Mouse (Mus musculus): ENCODE data around the gene Gna13.

Gna13 gene

GRCm38 (mm10) chr11:109377477-109377876 lies 14.8 kb downstream of the Gna13 start:
- no peak for DNase-seq

DNA sequence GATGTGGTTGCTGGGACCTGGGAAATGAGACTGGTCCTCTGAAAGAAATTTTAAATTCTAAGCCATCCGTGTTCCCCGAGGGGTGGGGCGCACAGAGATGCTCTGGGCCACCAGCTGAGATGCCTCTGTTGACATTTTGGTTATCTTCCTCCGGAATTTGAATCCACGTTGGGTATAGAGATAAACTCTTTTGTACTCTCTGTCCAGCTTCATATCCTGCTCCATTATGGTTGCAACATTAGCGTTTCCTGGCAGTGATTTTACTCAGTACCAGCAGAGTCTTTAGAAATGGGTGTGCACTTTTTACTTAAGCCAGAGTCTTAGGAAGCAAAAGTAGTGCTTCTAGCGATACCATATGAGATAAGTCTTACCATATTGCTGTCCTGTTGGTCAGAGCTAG lies 15.4 kb downstream of the Gna13 start:
- no peak for DNase-seq

GRCm38 (mm10) chr11:109380662-109381061 lies 18.0 kb downstream of the Gna13 start:
- no peak for DNase-seq

- no peak for DNase-seq
Measured at GRCm38 (mm10) chr11:109385296-109385695, 22.7 kb downstream of the Gna13 start.

- no peak for DNase-seq
Measured at GRCm38 (mm10) chr11:109389046-109389445, 26.4 kb downstream of the Gna13 start.

- no peak for DNase-seq
Measured at GRCm38 (mm10) chr11:109391200-109391599, 28.6 kb downstream of the Gna13 start.

DNA sequence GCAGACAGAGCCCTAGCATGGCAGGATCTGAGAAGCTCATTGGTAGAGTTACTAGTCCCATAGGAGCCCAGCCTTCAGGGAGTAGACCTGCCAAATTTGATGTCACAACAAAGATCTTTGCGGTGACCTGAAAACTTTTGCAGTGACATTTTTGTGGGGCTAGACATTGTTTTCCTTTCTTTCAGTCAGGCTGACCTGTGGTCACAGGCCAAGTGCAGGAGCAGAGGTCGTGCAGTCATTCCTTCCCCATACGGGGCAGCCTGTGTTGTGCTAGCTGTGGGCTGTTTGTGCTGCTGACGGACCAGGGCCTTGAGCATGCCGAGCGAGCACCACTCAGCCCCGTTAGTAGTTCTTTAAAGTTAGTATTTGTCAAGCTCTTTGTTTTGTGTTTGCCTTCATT lies 29.1 kb downstream of the Gna13 start:
- DNase-seq = no peak

DNA sequence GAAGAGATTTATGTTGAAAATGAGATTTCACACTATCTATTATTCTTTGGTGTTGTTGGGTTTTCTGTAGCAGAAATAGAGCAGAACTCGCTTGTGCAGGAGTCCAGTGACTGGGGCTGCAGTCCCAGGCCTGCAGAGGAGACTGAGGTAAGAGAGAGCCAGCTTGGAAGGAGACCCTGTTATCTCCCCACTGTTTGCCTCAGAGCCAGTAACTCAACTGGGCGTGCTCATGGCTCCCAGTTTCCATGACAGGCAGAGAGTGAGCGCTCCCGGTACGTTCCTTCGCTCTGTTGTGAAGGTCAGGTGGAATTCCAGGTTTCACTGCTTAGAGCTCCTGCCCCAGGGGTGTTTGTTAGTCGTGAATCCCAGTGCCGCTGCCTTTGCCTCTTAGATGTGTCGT lies 30.0 kb downstream of the Gna13 start:
- DNase-seq = no peak

DNA sequence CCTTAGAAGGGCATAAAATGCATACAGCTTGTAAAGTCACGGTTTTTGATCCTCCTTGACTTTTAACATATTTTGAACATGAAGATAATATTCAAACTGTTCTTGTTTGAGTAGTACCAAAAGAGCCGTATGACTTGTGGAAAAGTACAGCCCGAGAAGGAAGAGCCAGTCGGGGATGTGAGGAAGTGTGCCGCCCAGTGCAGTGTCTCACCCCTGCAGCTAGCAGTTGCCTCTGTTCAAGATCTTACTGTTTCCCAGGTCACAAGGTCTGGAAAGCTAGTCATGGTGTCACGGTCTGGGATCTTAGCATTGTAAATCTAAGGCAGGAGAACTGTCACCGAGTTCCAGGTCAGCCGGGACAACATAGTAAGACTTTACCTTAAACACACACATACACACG lies 32.1 kb downstream of the Gna13 start:
- no peak for DNase-seq

DNA sequence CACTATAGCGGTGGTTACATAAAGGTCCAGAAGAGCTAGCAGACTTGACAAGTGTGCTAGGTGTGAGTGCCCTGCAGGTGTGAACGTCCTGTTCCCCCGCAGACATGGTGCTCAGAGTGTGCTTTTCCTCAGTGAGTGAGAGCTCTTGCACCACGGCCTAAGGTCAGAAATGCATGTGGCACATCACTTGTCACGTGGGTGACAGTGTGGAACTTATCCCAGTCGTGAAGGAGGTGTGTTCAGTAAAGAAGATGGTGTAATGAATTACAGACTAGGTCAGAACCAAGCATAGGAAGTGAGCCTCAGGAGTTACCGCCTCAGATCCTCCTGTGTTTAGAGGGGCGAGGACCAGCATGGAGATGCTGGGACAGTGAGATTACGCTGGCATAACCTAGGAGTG lies 32.7 kb downstream of the Gna13 start:
- no peak for DNase-seq

DNA sequence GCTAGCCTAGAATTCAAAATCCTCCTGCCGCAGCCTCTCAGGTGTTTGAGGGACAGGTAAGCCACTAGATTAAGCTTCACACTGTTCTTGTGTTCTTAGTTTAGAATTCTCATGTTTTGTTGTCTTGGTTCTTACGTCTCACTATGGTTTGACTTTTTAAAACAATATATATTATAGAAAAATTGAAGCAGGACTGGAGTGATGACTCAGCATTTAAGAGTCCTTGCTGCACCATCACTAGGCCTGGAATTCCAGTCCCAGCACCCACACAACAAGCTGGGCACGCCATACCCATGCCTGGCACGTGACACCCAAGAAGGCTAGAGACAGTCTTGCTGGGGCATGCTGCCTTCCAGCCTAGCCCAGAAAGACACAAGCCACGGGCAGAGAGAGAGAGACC lies 43.8 kb downstream of the Gna13 start:
- no peak for DNase-seq

GRCm38 (mm10) chr11:109410197-109410980 lies 47.8 kb downstream of the Gna13 start:
- DNase-seq = no peak

DNA sequence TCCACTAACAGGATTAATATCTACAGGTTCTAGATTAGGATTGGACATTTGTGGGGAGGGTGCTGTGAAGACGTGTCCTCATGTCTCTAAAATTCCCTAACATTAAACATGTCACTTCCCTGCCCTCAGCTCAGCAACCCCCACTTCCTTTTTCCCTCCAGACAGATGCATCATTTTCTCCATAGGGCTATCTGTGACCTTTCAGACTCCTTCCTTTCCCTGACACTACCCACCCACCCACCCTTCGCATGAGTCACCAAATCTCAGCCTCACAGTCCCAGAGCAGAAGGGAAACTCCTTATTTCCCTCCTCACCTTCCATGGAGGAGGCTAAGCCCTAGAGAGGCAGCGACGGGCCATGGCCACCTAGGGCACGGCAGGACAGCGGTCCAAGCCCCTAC lies 51.0 kb downstream of the Gna13 start, which contains the start of gene 9930022D16Rik:
9930022D16Rik (plus strand) TSS at position 301 of the 400 bp plus-strand sequence.
- no peak for DNase-seq

- DNase-seq = no peak
Measured at GRCm38 (mm10) chr11:109414802-109415201, 52.2 kb downstream of the Gna13 start.

DNA sequence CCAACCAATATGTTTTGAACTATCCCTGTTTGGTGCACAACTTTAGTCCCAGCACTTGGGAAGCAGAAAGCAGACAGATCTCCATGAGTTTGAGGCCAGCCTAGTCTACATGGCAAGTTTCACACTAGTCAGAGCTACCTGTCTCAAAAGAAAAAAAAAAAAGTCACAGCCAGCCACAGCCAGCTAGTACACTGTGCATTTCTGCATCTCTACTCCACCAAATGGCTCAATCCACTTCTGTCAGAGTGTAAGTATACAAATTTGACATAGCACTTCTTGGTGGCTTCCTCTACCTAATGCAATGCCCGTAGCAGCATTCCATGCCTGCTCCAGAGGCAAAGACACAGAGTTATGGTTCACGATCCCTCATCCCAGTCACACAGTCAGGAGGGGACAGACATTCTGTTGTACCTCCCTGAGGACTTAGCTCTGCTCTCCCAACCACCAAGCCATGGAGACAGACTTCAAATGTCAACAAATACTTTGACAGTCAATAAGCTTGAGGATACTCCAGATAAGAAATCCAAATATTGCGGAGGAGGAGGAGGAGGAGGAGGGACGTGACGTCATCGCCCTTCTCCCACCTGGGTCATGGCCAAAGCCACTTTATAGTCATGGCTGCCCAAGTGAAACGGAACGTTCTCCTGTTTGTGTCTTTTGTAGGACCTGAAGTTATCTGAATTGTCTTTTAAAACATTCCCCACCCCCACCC lies 54.2 kb downstream of the Gna13 start:
- DNase-seq = no peak

DNA sequence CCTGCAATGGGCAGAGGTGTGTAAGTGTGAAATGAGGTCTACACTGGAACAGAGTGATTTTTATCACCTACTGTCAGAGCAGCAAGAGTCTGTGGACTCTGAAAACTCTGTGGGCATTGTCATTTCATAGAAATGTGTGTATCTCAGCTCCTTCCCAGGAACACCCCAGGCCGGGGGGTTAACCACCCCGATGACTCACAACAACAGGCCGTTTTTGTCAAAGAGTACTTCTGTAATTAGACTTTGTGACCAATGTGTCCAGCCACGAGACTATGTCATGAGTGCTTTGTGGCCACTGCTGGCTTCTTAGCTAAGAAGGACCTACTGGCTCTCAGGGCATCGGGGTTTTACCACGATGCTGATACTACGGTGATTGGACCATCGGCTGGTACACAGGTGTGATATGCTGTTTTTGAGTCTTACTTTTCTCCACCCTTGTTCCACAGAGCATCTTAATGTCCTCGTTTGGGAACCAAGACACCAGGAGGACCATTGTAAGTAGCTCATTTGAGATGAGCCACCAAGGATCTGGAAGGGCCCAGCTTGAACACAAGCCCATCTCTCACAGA lies 54.9 kb downstream of the Gna13 start:
- DNase-seq = no peak

DNA sequence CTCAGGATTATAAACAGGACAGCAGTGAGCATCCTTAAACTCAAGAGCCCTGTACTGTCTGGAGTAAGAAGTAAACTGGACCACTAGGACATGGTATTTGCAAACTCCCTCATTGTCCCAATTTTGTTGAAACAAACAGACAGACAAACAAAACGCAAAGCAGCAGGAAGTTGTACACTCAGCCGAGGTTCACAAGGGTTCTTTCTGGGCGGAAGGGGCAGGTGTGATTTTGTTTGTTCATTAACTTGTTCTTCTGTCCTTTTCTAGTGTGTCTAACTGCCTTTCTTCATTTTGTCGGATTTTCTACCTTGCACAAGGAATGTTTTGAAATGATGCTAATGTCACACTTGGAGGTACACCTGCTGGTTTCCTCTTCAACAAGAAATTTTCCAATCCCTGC lies 56.8 kb downstream of the Gna13 start:
- DNase-seq = no peak

DNA sequence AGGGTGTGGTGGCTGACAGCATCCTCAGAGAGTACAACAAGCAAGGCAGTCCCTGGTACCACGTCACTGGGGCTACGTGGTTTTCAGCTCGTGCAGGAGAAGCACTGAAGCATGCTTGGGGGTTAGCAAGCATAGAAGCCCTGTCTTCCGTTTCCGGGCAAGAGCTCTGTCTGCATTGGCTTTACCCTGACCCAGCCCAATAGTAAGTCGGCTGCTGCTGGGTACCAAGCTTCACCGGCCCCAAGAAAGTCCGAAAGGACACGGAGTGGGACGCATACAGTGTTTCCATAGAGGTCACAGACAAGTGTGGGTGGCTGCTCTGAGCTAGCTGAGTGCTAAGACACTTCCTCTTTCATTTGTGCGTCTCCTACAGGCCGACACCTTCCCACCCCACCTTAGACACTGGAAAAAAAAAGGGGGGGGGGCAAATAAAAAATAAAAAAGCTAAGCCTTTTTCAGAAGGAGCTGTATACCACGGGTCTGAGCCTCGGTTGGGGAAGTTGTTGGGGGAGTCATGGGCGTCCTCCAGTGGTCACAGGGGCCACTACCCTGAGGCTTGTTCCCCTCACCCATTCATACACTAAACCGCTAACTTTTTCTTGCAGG lies 57.4 kb downstream of the Gna13 start:
- DNase-seq = peak; percentile 60 to 79

GRCm38 (mm10) chr11:109420567-109420962 lies 57.9 kb downstream of the Gna13 start:
- DNase-seq = no peak

DNA sequence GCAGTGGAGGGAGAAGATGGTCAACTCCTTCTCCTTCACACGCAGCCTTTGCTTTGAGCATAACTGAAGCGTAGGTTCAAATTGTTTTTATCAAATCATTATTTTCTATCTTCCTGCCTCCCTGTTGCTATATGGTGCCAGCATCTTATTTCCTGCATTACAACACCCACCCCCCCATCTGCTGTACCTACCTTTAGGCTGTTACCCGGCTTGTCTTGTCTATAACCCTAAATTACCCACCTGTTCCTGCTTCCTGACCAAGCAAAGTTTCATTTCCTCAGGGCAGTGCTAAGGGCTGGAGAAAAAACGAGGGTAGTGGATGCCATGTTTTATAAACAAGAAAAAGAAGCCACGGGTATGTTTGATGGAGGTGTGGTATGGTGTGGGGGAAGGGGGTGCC lies 58.6 kb downstream of the Gna13 start:
- DNase-seq = no peak

- DNase-seq = no peak
Measured at GRCm38 (mm10) chr11:109422263-109422662, 59.6 kb downstream of the Gna13 start.

DNA sequence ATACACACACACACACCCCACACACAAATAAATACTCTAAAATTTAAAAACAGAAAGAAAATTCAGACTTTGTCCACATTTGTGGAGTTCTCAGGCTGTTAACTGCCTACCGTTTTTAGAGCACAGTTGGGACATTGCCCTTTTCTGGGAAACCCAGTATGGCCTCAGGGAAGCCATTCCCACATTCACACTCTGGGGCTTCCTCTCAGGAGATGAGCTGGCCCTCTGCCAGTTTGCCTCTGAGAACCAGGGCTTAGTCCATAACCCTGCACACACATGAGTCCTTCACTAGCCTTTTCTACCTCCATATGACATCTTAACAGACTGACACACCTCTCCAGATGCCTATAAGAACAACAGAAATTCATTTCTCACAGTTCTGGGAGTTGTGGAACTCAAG lies 60.7 kb downstream of the Gna13 start:
- DNase-seq = no peak
